Mouse (Mus musculus) neural tube, embryonic 12.5 days (tissue): ENCODE data around the gene Alkbh7. TPM values are rescaled to one million over a fixed set of nuclear protein-coding genes. Genes with fewer than 3 reads are reported as not detected.

ENCODE experiments used
- ATAC-seq: fragments of 200-750 bp; cut with Nextera tagmentation; 2 replicates; pipeline ENCODE4 v1.8.0; 2017; ENCODE audit warnings: low read depth, mild to moderate bottlenecking, moderate TSS enrichment, moderate library complexity; ENCODE audit not compliant: low FRiP score
- H3K27ac ChIP-seq: fragments of 300-500 bp; sonication (generic); 2 replicates; pipeline ENCODE4 v1.5.1; 2016
- H3K27me3 ChIP-seq: fragments of 300-500 bp; sonication (generic); replicated peaks from 2 replicates; pipeline ENCODE4 v1.6.1; 2016; ENCODE audit warnings: mild to moderate bottlenecking
- H3K36me3 ChIP-seq: fragments of 300-500 bp; sonication (generic); 2 replicates; pipeline ENCODE4 v1.6.1; 2016; ENCODE audit warnings: mild to moderate bottlenecking
- H3K4me1 ChIP-seq: fragments of 300-500 bp; sonication (generic); 2 replicates; pipeline ENCODE4 v1.6.1; 2016
- H3K4me2 ChIP-seq: fragments of 300-500 bp; sonication (generic); replicated peaks from 2 replicates; pipeline ENCODE4 v1.6.1; 2016; ENCODE audit warnings: mild to moderate bottlenecking
- H3K4me3 ChIP-seq: fragments of 300-500 bp; sonication (generic); 2 replicates; pipeline ENCODE4 v1.5.1; 2016
- H3K9ac ChIP-seq: fragments of 300-500 bp; sonication (generic); 2 replicates; pipeline ENCODE4 v1.6.1; 2016; ENCODE audit warnings: mild to moderate bottlenecking
- H3K9me3 ChIP-seq: fragments of 300-500 bp; sonication (generic); 2 replicates; pipeline ENCODE4 v1.6.1; 2016; ENCODE audit warnings: mild to moderate bottlenecking
- WGBS: fragments of 180-500 bp; shearing (Covaris S2); methylation state at CpG from one replicate; pipeline ENCODE4 v1.1.7; 2016; 5-methylcytosine and 5-hydroxymethylcytosine counted together
- polyA plus RNA-seq: library from polyadenylated mRNA; unstranded; fragments of >200 nt; fragmentation: Nextera tagmentation; extraction: Ambion mirVana; gene quantifications from 2 replicates; pipeline ENCODE4 v1.2.1, GENCODE M21; 2016

Gene Alkbh7
- 38.0 and 38.2 TPM in 2 replicates for polyA plus RNA-seq

- Histone ChIP-seq H3K27ac (0 out of 2 replicates have a peak within 1 kb of the TSS, but pooled peaks have one; percentile 7), H3K36me3 (peaks cover 55% of the 10 kb centered on the region), H3K9ac (peak within 1 kb of the TSS; percentile 61), H3K4me1 (peaks cover 10% of the 10 kb centered on the region), H3K4me3 (peak within 1 kb of the TSS; percentile 63), H3K9me3 (no peaks in the 10 kb centered on the region), H3K27me3 (no peaks in the 10 kb centered on the region), H3K4me2 (peak within 1 kb of the TSS; percentile 74)
- peak; percentile 99 for ATAC-seq
- under 1% methylated on average over 38 of the region's 38 CpGs for whole genome bisulfite sequencing
These were observed at the start of gene Alkbh7 for GRCm38 (mm10) chr17:56997029-56997667. Gene Alkbh7, plus strand, starts transcription at chr17:56997339.

DNA sequence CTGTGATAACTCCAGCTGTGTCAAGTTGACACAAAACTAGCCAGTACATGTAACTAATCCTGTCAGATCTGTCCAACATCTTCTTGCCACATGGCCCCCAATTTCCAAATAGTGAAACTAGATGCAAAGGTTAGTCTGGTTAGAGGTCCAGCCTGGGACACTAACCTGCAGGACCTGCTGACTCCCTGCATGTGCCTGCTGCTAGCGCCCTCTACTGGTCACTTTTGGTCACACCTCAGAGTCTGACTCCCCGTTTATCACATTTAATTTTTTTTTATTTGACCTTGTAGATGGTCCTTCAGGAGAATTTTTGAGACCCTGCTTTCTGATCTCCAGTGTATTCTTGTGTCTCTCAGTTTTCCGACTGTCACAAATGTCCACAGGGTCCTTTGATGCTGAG is 46.2 kb upstream of the Alkbh7 start:
- no peak overlapping the region for H3K27ac ChIP-seq
- no peak for ATAC-seq
- H3K9me3 ChIP-seq: no peaks in the 10 kb centered on the region
- no peaks in the 10 kb centered on the region for H3K4me1 ChIP-seq
- H3K4me3 ChIP-seq: no peak overlapping the region
- no peaks in the 10 kb centered on the region for H3K27me3 ChIP-seq
- 16% methylated on average over 3 of the region's 3 CpGs for whole genome bisulfite sequencing
- no peak overlapping the region for H3K9ac ChIP-seq
- H3K36me3 ChIP-seq: no peaks in the 10 kb centered on the region
- H3K4me2 ChIP-seq: no peak overlapping the region

GRCm38 (mm10) chr17:56952639-56953038 is 44.5 kb upstream of the Alkbh7 start:
- H3K9ac ChIP-seq: no peak overlapping the region
- H3K4me2 ChIP-seq: no peak overlapping the region
- H3K4me3 ChIP-seq: no peak overlapping the region
- no peaks in the 10 kb centered on the region for H3K9me3 ChIP-seq
- WGBS: 92% methylated on average over 1 of the region's 1 CpGs
- H3K27ac ChIP-seq: no peak overlapping the region
- no peaks in the 10 kb centered on the region for H3K4me1 ChIP-seq
- no peaks in the 10 kb centered on the region for H3K36me3 ChIP-seq
- no peaks in the 10 kb centered on the region for H3K27me3 ChIP-seq
- ATAC-seq: no peak

- WGBS: 84% methylated on average over 7 of the region's 7 CpGs
- no peaks in the 10 kb centered on the region for H3K4me1 ChIP-seq
- H3K27me3 ChIP-seq: no peaks in the 10 kb centered on the region; the same call in 1 of the 2 replicates
- H3K9me3 ChIP-seq: no peaks in the 10 kb centered on the region
- no peak overlapping the region for H3K4me3 ChIP-seq
- no peak overlapping the region for H3K27ac ChIP-seq
- H3K36me3 ChIP-seq: no peaks in the 10 kb centered on the region
- no peak overlapping the region for H3K9ac ChIP-seq
- no peak for ATAC-seq
- no peak overlapping the region for H3K4me2 ChIP-seq
These were observed 42.3 kb upstream of the Alkbh7 start for GRCm38 (mm10) chr17:56954871-56955270.

- Histone ChIP-seq H3K9me3 (no peaks in the 10 kb centered on the region), H3K27me3 (no peaks in the 10 kb centered on the region; the same call in 1 of the 2 replicates), H3K4me2 (no peak overlapping the region), H3K9ac (no peak overlapping the region), H3K4me1 (no peaks in the 10 kb centered on the region), H3K36me3 (no peaks in the 10 kb centered on the region), H3K4me3 (no peak overlapping the region), H3K27ac (no peak overlapping the region)
- ATAC-seq: no peak
- 37% methylated on average over 11 of the region's 11 CpGs for WGBS
These were observed 39.2 kb upstream of the Alkbh7 start for GRCm38 (mm10) chr17:56957763-56958429.

GRCm38 (mm10) chr17:56958667-56959066 is 38.5 kb upstream of the Alkbh7 start:
- 89% methylated on average over 4 of the region's 4 CpGs for WGBS
- Histone ChIP-seq H3K27ac (no peak overlapping the region), H3K36me3 (no peaks in the 10 kb centered on the region), H3K9ac (no peak overlapping the region), H3K27me3 (no peaks in the 10 kb centered on the region; the same call in 1 of the 2 replicates), H3K4me1 (no peaks in the 10 kb centered on the region), H3K4me3 (no peak overlapping the region), H3K9me3 (no peaks in the 10 kb centered on the region), H3K4me2 (no peak overlapping the region)
- no peak for ATAC-seq

- no peak for ATAC-seq
- H3K36me3 ChIP-seq: no peaks in the 10 kb centered on the region
- 93% methylated on average over 4 of the region's 4 CpGs for WGBS
- H3K4me1 ChIP-seq: no peaks in the 10 kb centered on the region
- no peak overlapping the region for H3K27ac ChIP-seq
- H3K27me3 ChIP-seq: no peaks in the 10 kb centered on the region; the same call in 1 of the 2 replicates
- H3K4me2 ChIP-seq: no peak overlapping the region
- H3K9ac ChIP-seq: no peak overlapping the region
- H3K4me3 ChIP-seq: no peak overlapping the region
- no peaks in the 10 kb centered on the region for H3K9me3 ChIP-seq
These were observed 35.3 kb upstream of the Alkbh7 start for GRCm38 (mm10) chr17:56961880-56962279.

DNA sequence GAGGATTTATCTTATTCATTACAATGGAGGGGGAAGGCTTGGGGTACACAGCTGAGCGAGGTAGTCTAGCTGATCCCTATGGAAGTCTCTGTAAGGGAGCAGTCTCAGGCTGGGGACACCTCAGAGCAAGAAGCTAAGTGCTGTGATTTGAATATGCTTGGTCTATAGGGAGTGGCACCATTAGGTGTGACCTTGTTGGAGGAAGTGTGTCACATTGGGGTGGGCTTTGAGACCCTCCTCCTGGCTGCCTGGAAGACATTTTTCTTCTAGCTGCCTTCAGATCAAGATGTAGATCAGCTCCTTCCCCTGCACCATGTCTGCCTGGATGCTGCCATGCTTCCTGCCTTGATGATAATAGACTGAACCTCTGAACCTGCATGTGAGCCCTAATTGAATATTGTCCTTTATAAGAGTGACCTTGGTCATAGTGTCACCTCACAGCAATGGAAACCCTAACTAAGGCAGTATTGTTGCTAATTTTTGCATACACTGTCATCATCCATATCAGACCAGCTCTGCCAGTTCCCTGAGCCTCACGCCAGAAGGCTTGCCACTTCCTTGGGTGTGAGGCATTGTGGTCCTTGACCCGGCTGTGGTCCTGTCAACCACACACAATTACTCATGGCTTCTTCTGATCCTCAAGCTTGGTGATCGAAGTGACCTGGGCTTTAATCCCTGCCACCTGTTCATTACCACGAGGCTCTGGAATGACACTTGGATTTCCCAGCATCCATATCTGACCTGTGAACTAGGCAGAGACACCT is 34.3 kb upstream of the Alkbh7 start:
- no peak overlapping the region for H3K4me2 ChIP-seq

GRCm38 (mm10) chr17:56963646-56964045 is 33.5 kb upstream of the Alkbh7 start:
- Histone ChIP-seq H3K4me2 (no peak overlapping the region), H3K27me3 (no peaks in the 10 kb centered on the region), H3K4me3 (no peak overlapping the region), H3K27ac (no peak overlapping the region), H3K9me3 (no peaks in the 10 kb centered on the region), H3K4me1 (no peaks in the 10 kb centered on the region), H3K9ac (no peak overlapping the region), H3K36me3 (no peaks in the 10 kb centered on the region)
- ATAC-seq: no peak
- 78% methylated on average over 6 of the region's 6 CpGs for WGBS

More for the DNA sequence above, 34.3 kb upstream of the Alkbh7 start:
- ATAC-seq: no peak
- Histone ChIP-seq H3K4me1 (no peaks in the 10 kb centered on the region), H3K27me3 (no peaks in the 10 kb centered on the region; the same call in 1 of the 2 replicates), H3K36me3 (no peaks in the 10 kb centered on the region), H3K4me3 (no peak overlapping the region), H3K9ac (no peak overlapping the region), H3K9me3 (no peaks in the 10 kb centered on the region), H3K27ac (no peak overlapping the region)
- 90% methylated on average over 5 of the region's 5 CpGs for WGBS

- Histone ChIP-seq H3K9me3 (no peaks in the 10 kb centered on the region), H3K4me3 (no peak overlapping the region), H3K9ac (no peak overlapping the region), H3K27ac (no peak overlapping the region), H3K4me2 (no peak overlapping the region), H3K36me3 (no peaks in the 10 kb centered on the region), H3K4me1 (no peaks in the 10 kb centered on the region), H3K27me3 (no peaks in the 10 kb centered on the region)
- ATAC-seq: no peak
- WGBS: 61% methylated on average over 3 of the region's 3 CpGs
These were observed 27.8 kb upstream of the Alkbh7 start for GRCm38 (mm10) chr17:56969321-56969720.

DNA sequence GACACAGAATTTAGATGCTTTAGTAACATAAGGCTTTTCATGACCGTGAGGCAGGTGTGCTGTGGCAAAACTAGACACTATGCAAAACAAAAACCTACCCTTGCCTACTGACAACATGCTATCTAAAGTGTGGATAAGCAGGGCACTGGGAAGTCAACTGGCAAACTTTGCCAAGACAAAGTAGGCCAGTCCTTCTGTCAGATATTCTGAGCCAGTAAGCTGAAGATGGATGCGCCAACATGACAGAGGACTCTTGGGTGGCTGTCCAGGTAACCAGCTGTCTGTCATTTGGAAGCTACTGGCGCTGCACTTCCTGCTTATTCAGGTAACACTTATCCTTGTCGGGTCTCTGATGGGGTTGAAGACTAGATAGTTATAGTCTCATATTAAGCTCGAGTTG is 27.1 kb upstream of the Alkbh7 start:
- Histone ChIP-seq H3K27me3 (0 out of 2 replicates have a peak, but pooled peaks cover 5% of the 10 kb centered on the region), H3K4me1 (no peaks in the 10 kb centered on the region), H3K4me3 (no peak overlapping the region), H3K36me3 (no peaks in the 10 kb centered on the region), H3K4me2 (no peak overlapping the region), H3K9me3 (no peaks in the 10 kb centered on the region), H3K27ac (no peak overlapping the region), H3K9ac (no peak overlapping the region)
- ATAC-seq: no peak
- 70% methylated on average over 5 of the region's 5 CpGs for WGBS
